Mouse (Mus musculus): ENCODE measurements around the gene Ank.

DNA sequence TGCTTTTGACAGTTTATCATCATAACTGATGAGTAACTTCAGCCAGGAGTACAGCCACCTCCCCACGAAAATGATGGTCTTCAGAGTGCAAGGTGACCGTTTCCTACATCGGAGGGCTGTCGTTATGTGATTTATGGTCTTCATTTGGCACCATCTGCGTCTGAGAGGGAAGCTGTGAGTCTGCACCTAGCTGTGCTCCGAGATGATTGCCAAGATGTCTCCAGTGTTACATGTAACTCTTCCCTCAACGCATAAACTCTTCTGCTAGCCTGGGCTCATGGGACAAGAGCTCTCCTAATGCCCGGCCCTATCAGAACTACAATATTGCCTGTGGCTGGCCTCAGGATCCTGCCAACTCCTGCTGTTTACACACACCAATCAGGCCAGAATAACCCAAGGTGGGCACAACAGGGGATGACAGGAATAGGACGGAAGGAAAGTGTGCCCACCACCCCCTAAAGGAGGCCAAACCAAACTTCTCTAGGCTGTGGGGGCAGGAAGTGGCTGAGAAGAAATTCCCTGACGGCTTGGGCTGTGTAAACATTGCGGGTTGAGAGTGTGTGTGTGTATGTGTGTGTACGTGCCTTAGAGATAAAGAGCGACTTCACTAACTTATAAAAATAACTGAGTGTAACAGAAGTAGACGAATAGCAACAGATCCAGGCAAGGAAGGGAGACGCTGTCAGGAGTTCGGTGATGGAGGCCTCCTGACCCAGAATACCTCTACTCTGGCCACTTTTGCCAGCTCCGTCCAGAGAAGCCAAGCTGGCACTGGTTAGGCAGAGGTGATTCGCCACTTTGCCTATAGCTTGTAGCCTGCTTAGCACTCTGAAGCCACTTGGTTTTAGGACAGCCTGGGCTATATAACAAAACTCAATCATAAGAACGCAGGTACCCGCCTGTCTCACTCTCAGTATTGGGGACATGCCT, 37.6 kb downstream of the Ank start:
- TF ChIP-seq POLR2A (IDR thresholded peaks at IDR 0.05; ENCODE audit: borderline replicate concordance, insufficient read depth, low read length) = no peak
- no peak for TF ChIP-seq CTCF (IDR thresholded peaks at IDR 0.05; ENCODE audit: borderline replicate concordance, insufficient read depth, low read depth, low read length)
